Mouse (Mus musculus): ENCODE results near the gene Mymx. TPM values are rescaled to one million over a fixed set of nuclear protein-coding genes. Genes with fewer than 3 reads are reported as not detected.
A peak's percentile ranks its signal among the peaks of the same experiment; 100 is the strongest.

Gene Mymx
- polyA plus RNA-seq, 1 experiment from 2014 or later, result not detected

GRCm38 (mm10) chr17:45557998-45558862, 43.7 kb downstream of the Mymx start:
- Histone ChIP-seq H3K36me3 (ENCODE audit: control insufficient read depth, insufficient read depth, low read length) (no peaks in the 10 kb centered on the region), H3K27me3 (replicated peaks; ENCODE audit: control insufficient read depth, insufficient read depth, low read length) (0 out of 2 replicates have a peak, but pooled peaks cover 8% of the 10 kb centered on the region), H3K4me3 (ENCODE audit: low read depth, low read length) (no peak overlapping the region), H3K4me1 (replicated peaks; ENCODE audit: control insufficient read depth, insufficient read depth, low read length) (peaks cover 8% of the 10 kb centered on the region; the same call in 1 of the 2 replicates), H3K4me2 (ENCODE audit: low read length) (no peak overlapping the region), H3K9ac (ENCODE audit: low read length) (no peak overlapping the region), H3K9me3 (ENCODE audit: control insufficient read depth, low read length) (no peaks in the 10 kb centered on the region), H3K27ac (ENCODE audit: low read depth) (no peak overlapping the region)
- 71% methylated on average over 16 of the region's 16 CpGs for WGBS
- ATAC-seq (replicated peaks; ENCODE audit: low FRiP score, low TSS enrichment, low read depth) (no peak), DNase-seq (ENCODE audit: low spot score) (no peak)

GRCm38 (mm10) chr17:45557246-45557824, 44.6 kb downstream of the Mymx start:
- no peak overlapping the region for H3K9ac ChIP-seq (ENCODE audit: low read length)
- DNase-seq (ENCODE audit: low spot score), result no peak
- no peak overlapping the region for H3K27ac ChIP-seq (ENCODE audit: low read depth)
- WGBS, result 58% methylated on average over 7 of the region's 7 CpGs
- no peak overlapping the region for H3K4me3 ChIP-seq (ENCODE audit: low read depth, low read length)
- 0 out of 2 replicates have a peak, but pooled peaks cover 8% of the 10 kb centered on the region for H3K27me3 ChIP-seq (replicated peaks; ENCODE audit: control insufficient read depth, insufficient read depth, low read length)
- H3K4me2 ChIP-seq (ENCODE audit: low read length), result peak overlapping the region; percentile 20; the same call in 1 of the 2 replicates
- H3K9me3 ChIP-seq (ENCODE audit: control insufficient read depth, low read length), result no peaks in the 10 kb centered on the region
- peaks cover 8% of the 10 kb centered on the region; the same call in 1 of the 2 replicates for H3K4me1 ChIP-seq (replicated peaks; ENCODE audit: control insufficient read depth, insufficient read depth, low read length)
- H3K36me3 ChIP-seq (ENCODE audit: control insufficient read depth, insufficient read depth, low read length), result no peaks in the 10 kb centered on the region
- no peak for ATAC-seq (replicated peaks; ENCODE audit: low FRiP score, low TSS enrichment, low read depth)

GRCm38 (mm10) chr17:45556514-45557245, 45.2 kb downstream of the Mymx start:
- DNase-seq (ENCODE audit: low spot score) (no peak), ATAC-seq (replicated peaks; ENCODE audit: low FRiP score, low TSS enrichment, low read depth) (no peak)
- H3K36me3 ChIP-seq (ENCODE audit: control insufficient read depth, insufficient read depth, low read length), result no peaks in the 10 kb centered on the region
- H3K9me3 ChIP-seq (ENCODE audit: control insufficient read depth, low read length), result no peaks in the 10 kb centered on the region
- peaks cover 8% of the 10 kb centered on the region; the same call in 1 of the 2 replicates for H3K4me1 ChIP-seq (replicated peaks; ENCODE audit: control insufficient read depth, insufficient read depth, low read length)
- H3K27ac ChIP-seq (ENCODE audit: low read depth), result no peak overlapping the region
- H3K27me3 ChIP-seq (replicated peaks; ENCODE audit: control insufficient read depth, insufficient read depth, low read length), result 0 out of 2 replicates have a peak, but pooled peaks cover 8% of the 10 kb centered on the region
- 67% methylated on average over 3 of the region's 3 CpGs for WGBS
- peak overlapping the region; percentile 95 for H3K4me2 ChIP-seq (ENCODE audit: low read length)
- H3K9ac ChIP-seq (ENCODE audit: low read length), result peak overlapping the region; percentile 55; the same call in 1 of the 2 replicates
- peak overlapping the region; percentile 59; the same call in 1 of the 2 replicates for H3K4me3 ChIP-seq (ENCODE audit: low read depth, low read length)

GRCm38 (mm10) chr17:45556107-45556489, 45.8 kb downstream of the Mymx start:
- H3K4me1 ChIP-seq (replicated peaks; ENCODE audit: control insufficient read depth, insufficient read depth, low read length), result peaks cover 8% of the 10 kb centered on the region; the same call in 1 of the 2 replicates
- peak overlapping the region; percentile 95 for H3K4me2 ChIP-seq (ENCODE audit: low read length)
- H3K9me3 ChIP-seq (ENCODE audit: control insufficient read depth, low read length), result no peaks in the 10 kb centered on the region
- peak overlapping the region; percentile 55 for H3K9ac ChIP-seq (ENCODE audit: low read length)
- DNase-seq (ENCODE audit: low spot score) (no peak), ATAC-seq (replicated peaks; ENCODE audit: low FRiP score, low TSS enrichment, low read depth) (no peak)
- 1% methylated on average over 14 of the region's 14 CpGs for WGBS
- H3K27me3 ChIP-seq (replicated peaks; ENCODE audit: control insufficient read depth, insufficient read depth, low read length), result peaks cover 8% of the 10 kb centered on the region; the same call in 1 of the 2 replicates
- H3K36me3 ChIP-seq (ENCODE audit: control insufficient read depth, insufficient read depth, low read length), result no peaks in the 10 kb centered on the region
- H3K4me3 ChIP-seq (ENCODE audit: low read depth, low read length), result peak overlapping the region; percentile 59
- no peak overlapping the region for H3K27ac ChIP-seq (ENCODE audit: low read depth)

GRCm38 (mm10) chr17:45555452-45556106, 46.3 kb downstream of the Mymx start, which contains the start of gene Nfkbie:
Nfkbie (plus strand) TSS chr17:45555703.
- no peaks in the 10 kb centered on the region for H3K36me3 ChIP-seq (ENCODE audit: control insufficient read depth, insufficient read depth, low read length)
- DNase-seq (ENCODE audit: low spot score) (peak; percentile 98), ATAC-seq (replicated peaks; ENCODE audit: low FRiP score, low TSS enrichment, low read depth) (peak; percentile 84)
- peak within 1 kb of the TSS; percentile 95 for H3K4me2 ChIP-seq (ENCODE audit: low read length)
- H3K9me3 ChIP-seq (ENCODE audit: control insufficient read depth, low read length), result no peaks in the 10 kb centered on the region
- peaks cover 8% of the 10 kb centered on the region; the same call in 1 of the 2 replicates for H3K4me1 ChIP-seq (replicated peaks; ENCODE audit: control insufficient read depth, insufficient read depth, low read length)
- peak within 1 kb of the TSS; percentile 59 for H3K4me3 ChIP-seq (ENCODE audit: low read depth, low read length)
- no peak within 1 kb of the TSS for H3K27ac ChIP-seq (ENCODE audit: low read depth)
- WGBS, result under 1% methylated on average over 45 of the region's 45 CpGs
- peaks cover 8% of the 10 kb centered on the region; the same call in 1 of the 2 replicates for H3K27me3 ChIP-seq (replicated peaks; ENCODE audit: control insufficient read depth, insufficient read depth, low read length)
- H3K9ac ChIP-seq (ENCODE audit: low read length), result peak within 1 kb of the TSS; percentile 55

GRCm38 (mm10) chr17:45554420-45554819, 47.5 kb downstream of the Mymx start:
- no peak for DNase-seq (ENCODE audit: low spot score)
- Histone ChIP-seq H3K9ac (ENCODE audit: low read length) (no peak overlapping the region), H3K9me3 (ENCODE audit: control insufficient read depth, low read length) (no peaks in the 10 kb centered on the region), H3K36me3 (ENCODE audit: control insufficient read depth, insufficient read depth, low read length) (no peaks in the 10 kb centered on the region), H3K27me3 (replicated peaks; ENCODE audit: control insufficient read depth, insufficient read depth, low read length) (peaks cover 8% of the 10 kb centered on the region; the same call in 1 of the 2 replicates), H3K4me3 (ENCODE audit: low read depth, low read length) (no peak overlapping the region), H3K4me1 (replicated peaks; ENCODE audit: control insufficient read depth, insufficient read depth, low read length) (peaks cover 13% of the 10 kb centered on the region; the same call in 1 of the 2 replicates), H3K4me2 (ENCODE audit: low read length) (no peak overlapping the region), H3K27ac (ENCODE audit: low read depth) (no peak overlapping the region)
- ATAC-seq (replicated peaks; ENCODE audit: low FRiP score, low TSS enrichment, low read depth), result no peak
- 46% methylated on average over 1 of the region's 1 CpGs for WGBS

- H3K27ac ChIP-seq (ENCODE audit: low read depth), result no peak overlapping the region
Observed at GRCm38 (mm10) chr17:45553065-45553464, 48.8 kb downstream of the Mymx start.

More at GRCm38 (mm10) chr17:45553065-45553464, 48.8 kb downstream of the Mymx start:
- ATAC-seq (replicated peaks; ENCODE audit: low FRiP score, low TSS enrichment, low read depth) (no peak), DNase-seq (ENCODE audit: low spot score) (no peak)
- Histone ChIP-seq H3K27me3 (replicated peaks; ENCODE audit: control insufficient read depth, insufficient read depth, low read length) (peaks cover 17% of the 10 kb centered on the region; the same call in 1 of the 2 replicates), H3K4me3 (ENCODE audit: low read depth, low read length) (no peak overlapping the region), H3K36me3 (ENCODE audit: control insufficient read depth, insufficient read depth, low read length) (no peaks in the 10 kb centered on the region), H3K9ac (ENCODE audit: low read length) (no peak overlapping the region), H3K9me3 (ENCODE audit: control insufficient read depth, low read length) (no peaks in the 10 kb centered on the region), H3K4me1 (replicated peaks; ENCODE audit: control insufficient read depth, insufficient read depth, low read length) (peaks cover 13% of the 10 kb centered on the region; the same call in 1 of the 2 replicates), H3K4me2 (ENCODE audit: low read length) (no peak overlapping the region)
- WGBS, result 73% methylated on average over 3 of the region's 3 CpGs
